Mouse (Mus musculus) hindbrain, postnatal 0 days (tissue): ENCODE data around the gene Gpm6a. TPM values are rescaled to one million over a fixed set of nuclear protein-coding genes. Genes with fewer than 3 reads are reported as not detected.

Source experiments
- ATAC-seq: fragments of 200-750 bp; cut with Nextera tagmentation; 2 replicates; pipeline ENCODE4 v1.8.0; 2017; ENCODE audit warnings: mild to moderate bottlenecking, moderate TSS enrichment, moderate library complexity
- DNase-seq: peaks from one replicate; pipeline ENCODE4 v3.0.0-alpha.2; 2015; ENCODE audit warnings: low spot score
- H3K27ac ChIP-seq: fragments of 300-500 bp; sonication (generic); 2 replicates; pipeline ENCODE4 v1.5.1; 2014; ENCODE audit warnings: mild to moderate bottlenecking
- H3K27me3 ChIP-seq: fragments of 300-500 bp; sonication (generic); 2 replicates; pipeline ENCODE4 v1.6.1; 2014; ENCODE audit warnings: low read length, mixed read lengths; ENCODE audit not compliant: insufficient read depth
- H3K36me3 ChIP-seq: fragments of 300-500 bp; sonication (generic); 2 replicates; pipeline ENCODE4 v1.6.1; 2014; ENCODE audit warnings: low read length, mixed read lengths; ENCODE audit not compliant: insufficient read depth
- H3K4me1 ChIP-seq: fragments of 300-500 bp; sonication (generic); 2 replicates; pipeline ENCODE4 v1.6.1; 2014; ENCODE audit warnings: antibody characterized with exemption, low read length, mixed read lengths; ENCODE audit not compliant: insufficient read depth
- H3K4me2 ChIP-seq: fragments of 300-500 bp; sonication (generic); 2 replicates; pipeline ENCODE4 v1.6.1; 2014; ENCODE audit warnings: low read depth, mild to moderate bottlenecking, low read length, moderate library complexity, mixed read lengths
- H3K4me3 ChIP-seq: fragments of 300-500 bp; sonication (generic); 2 replicates; pipeline ENCODE4 v1.5.1; 2014; ENCODE audit warnings: low read length
- H3K9ac ChIP-seq: fragments of 300-500 bp; sonication (generic); replicated peaks from 2 replicates; pipeline ENCODE4 v1.6.1; 2014; ENCODE audit warnings: mild to moderate bottlenecking, low read length, moderate library complexity, mixed read lengths
- H3K9me3 ChIP-seq: fragments of 300-500 bp; sonication (generic); 2 replicates; pipeline ENCODE4 v1.6.1; 2016; ENCODE audit warnings: low read length, mixed read lengths
- CTCF ChIP-seq: IDR thresholded peaks from 2 replicates; pipeline ENCODE4 v1.5.1; 2016; ENCODE audit warnings: antibody characterized with exemption, control low read depth, low read depth
- WGBS: fragments of 180-500 bp; shearing (Covaris S2); extraction: QIAGEN DNeasy Blood & Tissue Kit; methylation state at CpG from one replicate; pipeline ENCODE4 v1.1.7; 2014; 5-methylcytosine and 5-hydroxymethylcytosine counted together
- polyA plus RNA-seq: library from polyadenylated mRNA; unstranded; fragments of >200 nt; fragmentation: Nextera tagmentation; extraction: Ambion mirVana; gene quantifications from 2 replicates; pipeline ENCODE4 v1.2.1, GENCODE M21; 2015
- total RNA-seq: library from RNA; depleted of rRNA; stranded (reverse); fragments of >200 nt; gene quantifications from 2 replicates; pipeline ENCODE4 v1.2.3, GENCODE M21; 2014

Gene Gpm6a
- total and polyA plus RNA-seq, 2 experiments from 2014 or later = 548 to 709 TPM

- H3K9ac ChIP-seq = no peak overlapping the region
- 80% methylated on average over 1 of the region's 1 CpGs for WGBS
- no peak for DNase-seq
- no peak overlapping the region for H3K4me2 ChIP-seq
- no peaks in the 10 kb centered on the region for H3K36me3 ChIP-seq
- 0 out of 2 replicates have a peak, but pooled peaks cover 2% of the 10 kb centered on the region for H3K4me1 ChIP-seq
- no peak for ATAC-seq
- TF ChIP-seq CTCF = no peak
- H3K27ac ChIP-seq = no peak overlapping the region
- H3K4me3 ChIP-seq = no peak overlapping the region
- H3K9me3 ChIP-seq = no peaks in the 10 kb centered on the region
- no peaks in the 10 kb centered on the region for H3K27me3 ChIP-seq
Measured at GRCm38 (mm10) chr8:54995662-54996061, 41.0 kb downstream of the Gpm6a start.

GRCm38 (mm10) chr8:55002398-55002797 lies 47.8 kb downstream of the Gpm6a start:
- Histone ChIP-seq H3K27me3 (no peaks in the 10 kb centered on the region), H3K27ac (no peak overlapping the region), H3K4me2 (no peak overlapping the region), H3K4me1 (no peaks in the 10 kb centered on the region), H3K9ac (no peak overlapping the region), H3K36me3 (no peaks in the 10 kb centered on the region), H3K4me3 (no peak overlapping the region), H3K9me3 (no peaks in the 10 kb centered on the region)
- DNase-seq = no peak
- WGBS = 75% methylated on average over 1 of the region's 1 CpGs
- no peak for ATAC-seq
- TF ChIP-seq CTCF = no peak

GRCm38 (mm10) chr8:55002946-55003345 lies 48.3 kb downstream of the Gpm6a start:
- Histone ChIP-seq H3K36me3 (no peaks in the 10 kb centered on the region), H3K9me3 (no peaks in the 10 kb centered on the region), H3K27me3 (no peaks in the 10 kb centered on the region), H3K27ac (no peak overlapping the region), H3K4me2 (no peak overlapping the region), H3K4me1 (no peaks in the 10 kb centered on the region), H3K9ac (no peak overlapping the region), H3K4me3 (no peak overlapping the region)
- DNase-seq (no peak), ATAC-seq (no peak)
- 62% methylated on average over 2 of the region's 2 CpGs for WGBS
- no peak for TF ChIP-seq CTCF

GRCm38 (mm10) chr8:55012228-55012627 lies 57.6 kb downstream of the Gpm6a start:
- H3K4me2 ChIP-seq = no peak overlapping the region

GRCm38 (mm10) chr8:55017071-55017470 lies 62.4 kb downstream of the Gpm6a start:
- no peak overlapping the region for H3K4me3 ChIP-seq
- H3K9ac ChIP-seq = no peak overlapping the region
- H3K4me1 ChIP-seq = no peaks in the 10 kb centered on the region
- no peaks in the 10 kb centered on the region for H3K27me3 ChIP-seq
- ATAC-seq (no peak), DNase-seq (no peak)
- H3K9me3 ChIP-seq = no peaks in the 10 kb centered on the region
- no peak overlapping the region for H3K27ac ChIP-seq
- no peaks in the 10 kb centered on the region for H3K36me3 ChIP-seq
- no peak overlapping the region for H3K4me2 ChIP-seq
- no peak for TF ChIP-seq CTCF
- 58% methylated on average over 1 of the region's 1 CpGs for WGBS

More at GRCm38 (mm10) chr8:55012228-55012627, 57.6 kb downstream of the Gpm6a start:
- H3K9ac ChIP-seq = no peak overlapping the region
- H3K27ac ChIP-seq = no peak overlapping the region
- no peaks in the 10 kb centered on the region for H3K36me3 ChIP-seq
- no peak for DNase-seq
- no peaks in the 10 kb centered on the region for H3K4me1 ChIP-seq
- TF ChIP-seq CTCF = no peak
- H3K27me3 ChIP-seq = no peaks in the 10 kb centered on the region
- H3K9me3 ChIP-seq = no peaks in the 10 kb centered on the region
- no peak overlapping the region for H3K4me3 ChIP-seq
- WGBS = 59% methylated on average over 2 of the region's 2 CpGs
- ATAC-seq = no peak

GRCm38 (mm10) chr8:55025851-55026660 lies 71.4 kb downstream of the Gpm6a start:
- no peak for DNase-seq
- TF ChIP-seq CTCF = no peak
- 27% methylated on average over 10 of the region's 10 CpGs for WGBS
- peak overlapping the region; percentile 3; the same call in 1 of the 2 replicates for H3K4me3 ChIP-seq
- no peaks in the 10 kb centered on the region for H3K27me3 ChIP-seq
- H3K36me3 ChIP-seq = no peaks in the 10 kb centered on the region
- no peaks in the 10 kb centered on the region for H3K9me3 ChIP-seq
- peak overlapping the region; percentile 19; the same call in 1 of the 2 replicates for H3K9ac ChIP-seq
- peaks cover 8% of the 10 kb centered on the region; the same call in 1 of the 2 replicates for H3K4me1 ChIP-seq
- peak overlapping the region; percentile 76 for H3K27ac ChIP-seq
- peak overlapping the region; percentile 46 for H3K4me2 ChIP-seq
- ATAC-seq = 0 out of 2 replicates have a peak, but pooled peaks have one; percentile 15

- Histone ChIP-seq H3K27ac (peak overlapping the region; percentile 76), H3K4me2 (peak overlapping the region; percentile 46), H3K27me3 (no peaks in the 10 kb centered on the region), H3K9me3 (no peaks in the 10 kb centered on the region), H3K4me1 (peaks cover 8% of the 10 kb centered on the region; the same call in 1 of the 2 replicates), H3K36me3 (no peaks in the 10 kb centered on the region), H3K4me3 (no peak overlapping the region), H3K9ac (peak overlapping the region; percentile 19; the same call in 1 of the 2 replicates)
- TF ChIP-seq CTCF = no peak
- ATAC-seq = no peak
- 23% methylated on average over 2 of the region's 2 CpGs for WGBS
- DNase-seq = peak; percentile 37
Measured at GRCm38 (mm10) chr8:55026661-55027000, 72.0 kb downstream of the Gpm6a start.
